Mouse (Mus musculus) neural tube, embryonic 15.5 days (tissue): ENCODE measurements at regions not wholly inside any gene's neighbourhood (a gene's known extent, or its start where the extent isn't known, plus 50 kb on each side); places are given as distances from the start of the nearest gene placed in this dataset.
A peak's percentile ranks its signal among the peaks of the same experiment; 100 is the strongest.

Experiments
- ATAC-seq: fragments of 200-750 bp; cut with Nextera tagmentation; 2 replicates; pipeline ENCODE4 v1.8.0; 2017; ENCODE audit warnings: mild to moderate bottlenecking, moderate TSS enrichment, moderate library complexity; ENCODE audit not compliant: low FRiP score
- H3K27ac ChIP-seq: fragments of 300-500 bp; sonication (generic); replicated peaks from 2 replicates; pipeline ENCODE4 v1.5.1; 2015; ENCODE audit warnings: mild to moderate bottlenecking, inconsistent platforms
- H3K27me3 ChIP-seq: fragments of 300-500 bp; sonication (generic); replicated peaks from 2 replicates; pipeline ENCODE4 v1.6.1; 2015; ENCODE audit warnings: inconsistent platforms
- H3K36me3 ChIP-seq: fragments of 300-500 bp; sonication (generic); 2 replicates; pipeline ENCODE4 v1.6.1; 2015; ENCODE audit warnings: inconsistent platforms
- H3K4me1 ChIP-seq: fragments of 300-500 bp; sonication (generic); 2 replicates; pipeline ENCODE4 v1.6.1; 2015; ENCODE audit warnings: inconsistent platforms
- H3K4me2 ChIP-seq: fragments of 300-500 bp; sonication (generic); 2 replicates; pipeline ENCODE4 v1.6.1; 2015; ENCODE audit warnings: inconsistent platforms, mild to moderate bottlenecking, moderate library complexity
- H3K4me3 ChIP-seq: fragments of 300-500 bp; sonication (generic); replicated peaks from 2 replicates; pipeline ENCODE4 v1.5.1; 2015; ENCODE audit warnings: mild to moderate bottlenecking, inconsistent platforms
- H3K9ac ChIP-seq: fragments of 300-500 bp; sonication (generic); replicated peaks from 2 replicates; pipeline ENCODE4 v1.6.1; 2015; ENCODE audit warnings: mild to moderate bottlenecking, inconsistent platforms
- H3K9me3 ChIP-seq: fragments of 300-500 bp; sonication (generic); replicated peaks from 2 replicates; pipeline ENCODE4 v1.6.1; 2016; ENCODE audit warnings: inconsistent platforms
- WGBS: fragments of 180-500 bp; shearing (Covaris S2); methylation state at CpG from one replicate; pipeline ENCODE4 v1.1.7; 2015; ENCODE audit warnings: mixed read lengths; 5-methylcytosine and 5-hydroxymethylcytosine counted together

GRCm38 (mm10) chr7:71873817-71874216, 432.6 kb downstream of the Mctp2 start:
- no peak overlapping the region for H3K4me2 ChIP-seq
- no peaks in the 10 kb centered on the region for H3K4me1 ChIP-seq
- WGBS, result 80% methylated on average over 5 of the region's 5 CpGs
- no peak overlapping the region for H3K9ac ChIP-seq
- H3K36me3 ChIP-seq, result no peaks in the 10 kb centered on the region
- no peak for ATAC-seq
- no peaks in the 10 kb centered on the region for H3K9me3 ChIP-seq
- no peak overlapping the region for H3K4me3 ChIP-seq
- no peaks in the 10 kb centered on the region for H3K27me3 ChIP-seq
- H3K27ac ChIP-seq, result no peak overlapping the region

GRCm38 (mm10) chr7:71872912-71873311, 433.5 kb downstream of the Mctp2 start:
- Histone ChIP-seq H3K27me3 (0 out of 2 replicates have a peak, but pooled peaks cover 5% of the 10 kb centered on the region), H3K27ac (no peak overlapping the region), H3K4me1 (no peaks in the 10 kb centered on the region), H3K36me3 (no peaks in the 10 kb centered on the region), H3K9ac (no peak overlapping the region), H3K9me3 (no peaks in the 10 kb centered on the region), H3K4me2 (no peak overlapping the region), H3K4me3 (no peak overlapping the region)
- WGBS, result 77% methylated on average over 6 of the region's 6 CpGs
- ATAC-seq, result no peak

GRCm38 (mm10) chr7:71867090-71867489, 439.3 kb downstream of the Mctp2 start:
- Histone ChIP-seq H3K9ac (no peak overlapping the region), H3K9me3 (no peaks in the 10 kb centered on the region), H3K27me3 (peaks cover 8% of the 10 kb centered on the region; the same call in 1 of the 2 replicates), H3K4me3 (no peak overlapping the region), H3K4me2 (no peak overlapping the region), H3K27ac (no peak overlapping the region), H3K36me3 (no peaks in the 10 kb centered on the region), H3K4me1 (peaks cover 8% of the 10 kb centered on the region)
- WGBS, result 18% methylated on average over 3 of the region's 3 CpGs
- no peak; the same call in 1 of the 2 replicates for ATAC-seq

- H3K4me1 ChIP-seq, result peaks cover 8% of the 10 kb centered on the region
- H3K27ac ChIP-seq, result no peak overlapping the region
- no peaks in the 10 kb centered on the region for H3K9me3 ChIP-seq
- H3K4me2 ChIP-seq, result peak overlapping the region; percentile 3; the same call in 1 of the 2 replicates
- 32% methylated on average over 15 of the region's 15 CpGs for WGBS
- no peaks in the 10 kb centered on the region for H3K36me3 ChIP-seq
- H3K9ac ChIP-seq, result no peak overlapping the region
- peaks cover 11% of the 10 kb centered on the region; the same call in 1 of the 2 replicates for H3K27me3 ChIP-seq
- no peak for ATAC-seq
- H3K4me3 ChIP-seq, result no peak overlapping the region
Observed at GRCm38 (mm10) chr7:71865371-71866166, 440.8 kb downstream of the Mctp2 start.

GRCm38 (mm10) chr7:71852864-71853263, 453.5 kb downstream of the Mctp2 start:
- Histone ChIP-seq H3K27ac (no peak overlapping the region), H3K4me1 (no peaks in the 10 kb centered on the region), H3K4me3 (no peak overlapping the region), H3K9ac (no peak overlapping the region), H3K36me3 (no peaks in the 10 kb centered on the region), H3K4me2 (no peak overlapping the region), H3K27me3 (no peaks in the 10 kb centered on the region), H3K9me3 (no peaks in the 10 kb centered on the region)
- 89% methylated on average over 3 of the region's 3 CpGs for WGBS
- no peak for ATAC-seq

- Histone ChIP-seq H3K9me3 (no peaks in the 10 kb centered on the region), H3K36me3 (no peaks in the 10 kb centered on the region), H3K27me3 (no peaks in the 10 kb centered on the region), H3K9ac (no peak overlapping the region), H3K4me3 (no peak overlapping the region), H3K27ac (no peak overlapping the region), H3K4me1 (no peaks in the 10 kb centered on the region), H3K4me2 (no peak overlapping the region)
- 73% methylated on average over 6 of the region's 6 CpGs for WGBS
- no peak for ATAC-seq
Observed at GRCm38 (mm10) chr7:71849174-71849573, 457.2 kb downstream of the Mctp2 start.

- Histone ChIP-seq H3K36me3 (no peaks in the 10 kb centered on the region), H3K4me2 (no peak overlapping the region), H3K4me1 (0 out of 2 replicates have a peak, but pooled peaks cover 3% of the 10 kb centered on the region), H3K9me3 (no peaks in the 10 kb centered on the region), H3K27ac (no peak overlapping the region), H3K4me3 (no peak overlapping the region), H3K9ac (no peak overlapping the region), H3K27me3 (no peaks in the 10 kb centered on the region)
- ATAC-seq, result no peak
- 69% methylated on average over 6 of the region's 6 CpGs for WGBS
Observed at GRCm38 (mm10) chr7:71837845-71838244, 468.6 kb downstream of the Mctp2 start.

- no peak for ATAC-seq
- Histone ChIP-seq H3K27ac (no peak overlapping the region), H3K27me3 (no peaks in the 10 kb centered on the region), H3K9me3 (no peaks in the 10 kb centered on the region), H3K4me2 (no peak overlapping the region), H3K4me3 (no peak overlapping the region), H3K4me1 (no peaks in the 10 kb centered on the region), H3K36me3 (no peaks in the 10 kb centered on the region), H3K9ac (no peak overlapping the region)
- 82% methylated on average over 3 of the region's 3 CpGs for WGBS
Observed at GRCm38 (mm10) chr7:71831790-71832525, 474.4 kb downstream of the Mctp2 start.

- no peak for ATAC-seq
- Histone ChIP-seq H3K9ac (no peak overlapping the region), H3K27ac (no peak overlapping the region), H3K4me2 (no peak overlapping the region), H3K36me3 (no peaks in the 10 kb centered on the region), H3K27me3 (no peaks in the 10 kb centered on the region), H3K4me1 (no peaks in the 10 kb centered on the region), H3K4me3 (no peak overlapping the region), H3K9me3 (no peaks in the 10 kb centered on the region)
- 18% methylated on average over 6 of the region's 6 CpGs for WGBS
Observed at GRCm38 (mm10) chr7:71829567-71829966, 476.8 kb downstream of the Mctp2 start.

GRCm38 (mm10) chr7:71816138-71816537, 464.9 kb upstream of the Gm10295 start:
- no peaks in the 10 kb centered on the region for H3K36me3 ChIP-seq
- no peaks in the 10 kb centered on the region for H3K27me3 ChIP-seq
- H3K4me2 ChIP-seq, result no peak overlapping the region
- no peak overlapping the region for H3K9ac ChIP-seq
- H3K27ac ChIP-seq, result no peak overlapping the region
- no peak overlapping the region for H3K4me3 ChIP-seq
- WGBS, result 81% methylated on average over 11 of the region's 11 CpGs
- H3K9me3 ChIP-seq, result no peaks in the 10 kb centered on the region
- no peaks in the 10 kb centered on the region for H3K4me1 ChIP-seq
- ATAC-seq, result no peak

GRCm38 (mm10) chr7:71794201-71794600, 442.9 kb upstream of the Gm10295 start:
- Histone ChIP-seq H3K36me3 (no peaks in the 10 kb centered on the region), H3K4me1 (no peaks in the 10 kb centered on the region), H3K27me3 (no peaks in the 10 kb centered on the region), H3K4me3 (no peak overlapping the region), H3K27ac (no peak overlapping the region), H3K9me3 (no peaks in the 10 kb centered on the region), H3K4me2 (no peak overlapping the region), H3K9ac (no peak overlapping the region)
- WGBS, result 57% methylated on average over 7 of the region's 7 CpGs
- no peak for ATAC-seq

GRCm38 (mm10) chr7:71788401-71788800, 437.1 kb upstream of the Gm10295 start:
- Histone ChIP-seq H3K9ac (no peak overlapping the region), H3K4me2 (no peak overlapping the region), H3K4me1 (no peaks in the 10 kb centered on the region), H3K27me3 (no peaks in the 10 kb centered on the region), H3K27ac (no peak overlapping the region), H3K9me3 (no peaks in the 10 kb centered on the region), H3K4me3 (no peak overlapping the region), H3K36me3 (no peaks in the 10 kb centered on the region)
- no peak for ATAC-seq
